Mouse (Mus musculus) liver, embryonic 11.5 days (tissue): Measurements from ENCODE around the gene Dhps. TPM values are rescaled to one million over a fixed set of nuclear protein-coding genes. Genes with fewer than 3 reads are reported as not detected.

Experiments used
- ATAC-seq: fragments of 200-750 bp; cut with Nextera tagmentation; replicated peaks from 2 replicates; pipeline ENCODE4 v1.8.0; 2017; ENCODE audit warnings: moderate number of reproducible peaks, mild to moderate bottlenecking, moderate TSS enrichment, moderate library complexity; ENCODE audit not compliant: low FRiP score
- DNase-seq: peaks from one replicate; pipeline ENCODE4 v3.0.0-alpha.2; 2017; ENCODE audit warnings: low spot score
- H3K27ac ChIP-seq: fragments of 300-500 bp; sonication (generic); 2 replicates; pipeline ENCODE4 v1.5.1; 2014; ENCODE audit warnings: mild to moderate bottlenecking, low read depth, low read length, control low read depth
- H3K27me3 ChIP-seq: fragments of 300-500 bp; sonication (generic); replicated peaks from 2 replicates; pipeline ENCODE4 v1.6.1; 2014; ENCODE audit warnings: low read length, mixed read lengths; ENCODE audit not compliant: control insufficient read depth, insufficient read depth
- H3K36me3 ChIP-seq: fragments of 300-500 bp; sonication (generic); 2 replicates; pipeline ENCODE4 v1.6.1; 2014; ENCODE audit warnings: mild to moderate bottlenecking, low read length, moderate library complexity, mixed read lengths; ENCODE audit not compliant: control insufficient read depth, insufficient read depth
- H3K4me1 ChIP-seq: fragments of 300-500 bp; sonication (generic); replicated peaks from 2 replicates; pipeline ENCODE4 v1.6.1; 2014; ENCODE audit warnings: low read length, mixed read lengths; ENCODE audit not compliant: control insufficient read depth, insufficient read depth
- H3K4me2 ChIP-seq: fragments of 300-500 bp; sonication (generic); 2 replicates; pipeline ENCODE4 v1.6.1; 2014; ENCODE audit warnings: mild to moderate bottlenecking, control low read depth, moderate library complexity
- H3K4me3 ChIP-seq: fragments of 300-500 bp; sonication (generic); 2 replicates; pipeline ENCODE4 v1.5.1; 2014; ENCODE audit warnings: low read depth, low read length, control low read depth
- H3K9ac ChIP-seq: fragments of 300-500 bp; sonication (generic); 2 replicates; pipeline ENCODE4 v1.6.1; 2014; ENCODE audit warnings: low read depth, low read length, control low read depth
- H3K9me3 ChIP-seq: fragments of 300-500 bp; sonication (generic); 2 replicates; pipeline ENCODE4 v1.6.1; 2016; ENCODE audit warnings: low read length, inconsistent platforms, mixed read lengths; ENCODE audit not compliant: control insufficient read depth
- WGBS: fragments of 180-500 bp; shearing (Covaris S2); extraction: QIAGEN DNeasy Blood & Tissue Kit; methylation state at CpG from one replicate; pipeline ENCODE4 v1.1.7; 2014; 5-methylcytosine and 5-hydroxymethylcytosine counted together
- polyA plus RNA-seq: library from polyadenylated mRNA; unstranded; fragments of >200 nt; fragmentation: Nextera tagmentation; extraction: Ambion mirVana; gene quantifications from 2 replicates; pipeline ENCODE4 v1.2.1, GENCODE M21; 2014

Dhps gene
- polyA plus RNA-seq, 1 experiment from 2014 or later, result 72.5 TPM

- H3K27ac ChIP-seq, result peak overlapping the region; percentile 97
- DNase-seq (peak; percentile 79), ATAC-seq (peak; percentile 39)
- no peaks in the 10 kb centered on the region for H3K9me3 ChIP-seq
- H3K36me3 ChIP-seq, result peaks cover 22% of the 10 kb centered on the region
- peak overlapping the region; percentile 95 for H3K9ac ChIP-seq
- peak overlapping the region; percentile 78 for H3K4me2 ChIP-seq
- H3K4me3 ChIP-seq, result peak overlapping the region; percentile 73
- no peaks in the 10 kb centered on the region for H3K27me3 ChIP-seq
- WGBS, result under 1% methylated on average over 57 of the region's 57 CpGs
- H3K4me1 ChIP-seq, result peaks cover 18% of the 10 kb centered on the region
Measured at GRCm38 (mm10) chr8:85037681-85038531, 33.7 kb upstream of the Dhps start.

GRCm38 (mm10) chr8:85043619-85044018 lies 27.9 kb upstream of the Dhps start:
- DNase-seq, result no peak
- Histone ChIP-seq H3K9ac (no peak overlapping the region), H3K27ac (no peak overlapping the region), H3K4me1 (peaks cover 8% of the 10 kb centered on the region), H3K9me3 (no peaks in the 10 kb centered on the region), H3K4me2 (no peak overlapping the region), H3K4me3 (no peak overlapping the region), H3K27me3 (no peaks in the 10 kb centered on the region), H3K36me3 (peaks cover 78% of the 10 kb centered on the region)
- ATAC-seq, result no peak
- WGBS, result 89% methylated on average over 6 of the region's 6 CpGs

GRCm38 (mm10) chr8:85057367-85057766 lies 14.2 kb upstream of the Dhps start:
- Histone ChIP-seq H3K36me3 (peaks cover 41% of the 10 kb centered on the region), H3K27me3 (no peaks in the 10 kb centered on the region), H3K4me2 (no peak overlapping the region), H3K27ac (no peak overlapping the region), H3K9me3 (no peaks in the 10 kb centered on the region), H3K4me1 (peaks cover 8% of the 10 kb centered on the region; the same call in 1 of the 2 replicates), H3K4me3 (no peak overlapping the region), H3K9ac (no peak overlapping the region)
- WGBS, result 80% methylated on average over 7 of the region's 7 CpGs
- no peak for ATAC-seq
- no peak for DNase-seq

GRCm38 (mm10) chr8:85059879-85060616 lies 11.5 kb upstream of the Dhps start, which contains the start of gene Fbxw9:
Gene Fbxw9, plus strand, starts transcription at chr8:85060055.
- H3K4me2 ChIP-seq, result peak within 1 kb of the TSS; percentile 98
- under 1% methylated on average over 52 of the region's 53 CpGs for WGBS
- peak; percentile 89 for DNase-seq
- no peaks in the 10 kb centered on the region for H3K9me3 ChIP-seq
- H3K9ac ChIP-seq, result peak within 1 kb of the TSS; percentile 70
- H3K36me3 ChIP-seq, result peaks cover 16% of the 10 kb centered on the region
- ATAC-seq, result peak; percentile 85
- H3K4me3 ChIP-seq, result peak within 1 kb of the TSS; percentile 91
- H3K27ac ChIP-seq, result peak within 1 kb of the TSS; percentile 2; the same call in 1 of the 2 replicates
- H3K4me1 ChIP-seq, result peaks cover 11% of the 10 kb centered on the region; the same call in 1 of the 2 replicates
- H3K27me3 ChIP-seq, result no peaks in the 10 kb centered on the region

- ATAC-seq, result no peak
- 94% methylated on average over 4 of the region's 4 CpGs for WGBS
- no peak overlapping the region for H3K27ac ChIP-seq
Measured at GRCm38 (mm10) chr8:85062603-85063002, 9.0 kb upstream of the Dhps start.

GRCm38 (mm10) chr8:85065213-85065612 lies 6.3 kb upstream of the Dhps start:
- no peak for ATAC-seq
- peaks cover 11% of the 10 kb centered on the region for H3K4me1 ChIP-seq

More at GRCm38 (mm10) chr8:85062603-85063002, 9.0 kb upstream of the Dhps start:
- H3K27me3 ChIP-seq, result no peaks in the 10 kb centered on the region
- no peaks in the 10 kb centered on the region for H3K9me3 ChIP-seq
- peaks cover 6% of the 10 kb centered on the region; the same call in 1 of the 2 replicates for H3K36me3 ChIP-seq
- H3K9ac ChIP-seq, result no peak overlapping the region
- H3K4me2 ChIP-seq, result no peak overlapping the region
- no peak for DNase-seq
- peaks cover 11% of the 10 kb centered on the region for H3K4me1 ChIP-seq
- H3K4me3 ChIP-seq, result no peak overlapping the region

GRCm38 (mm10) chr8:85067155-85067554 lies 4.4 kb upstream of the Dhps start:
- Histone ChIP-seq H3K4me3 (no peak overlapping the region), H3K36me3 (peaks cover 5% of the 10 kb centered on the region; the same call in 1 of the 2 replicates), H3K9ac (no peak overlapping the region), H3K27me3 (no peaks in the 10 kb centered on the region), H3K27ac (no peak overlapping the region), H3K9me3 (no peaks in the 10 kb centered on the region), H3K4me1 (peaks cover 2% of the 10 kb centered on the region), H3K4me2 (no peak overlapping the region)
- 95% methylated on average over 2 of the region's 2 CpGs for WGBS
- DNase-seq, result no peak
- no peak for ATAC-seq

More at GRCm38 (mm10) chr8:85065213-85065612, 6.3 kb upstream of the Dhps start:
- Histone ChIP-seq H3K4me2 (no peak overlapping the region), H3K9ac (no peak overlapping the region; the same call in 1 of the 2 replicates), H3K9me3 (no peaks in the 10 kb centered on the region), H3K27me3 (no peaks in the 10 kb centered on the region), H3K36me3 (peaks cover 5% of the 10 kb centered on the region; the same call in 1 of the 2 replicates), H3K4me3 (no peak overlapping the region), H3K27ac (peak overlapping the region; percentile 21; the same call in 1 of the 2 replicates)
- DNase-seq, result no peak
- 44% methylated on average over 2 of the region's 2 CpGs for WGBS

- DNase-seq, result no peak
- Histone ChIP-seq H3K4me1 (peaks cover 9% of the 10 kb centered on the region), H3K36me3 (peaks cover 5% of the 10 kb centered on the region; the same call in 1 of the 2 replicates), H3K4me3 (no peak within 1 kb of the TSS), H3K27me3 (no peaks in the 10 kb centered on the region), H3K9ac (no peak within 1 kb of the TSS), H3K27ac (no peak within 1 kb of the TSS), H3K4me2 (no peak within 1 kb of the TSS), H3K9me3 (no peaks in the 10 kb centered on the region)
- ATAC-seq, result no peak
Measured at GRCm38 (mm10) chr8:85067982-85068381, 3.6 kb upstream of the Dhps start, which contains the start of gene Gm5741. Gene Gm5741, minus strand, starts transcription at chr8:85067982.
